Mouse (Mus musculus): ENCODE data around the gene Psme2b. TPM values are rescaled to one million over a fixed set of nuclear protein-coding genes. Genes with fewer than 3 reads are reported as not detected.

Gene Psme2b
- polyA plus RNA-seq, 1 experiment from 2014 or later = 3.1 TPM

- H3K9me3 ChIP-seq = no peaks in the 10 kb centered on the region
- no peak overlapping the region for H3K4me3 ChIP-seq
- H3K36me3 ChIP-seq = no peaks in the 10 kb centered on the region
- H3K9ac ChIP-seq = no peak overlapping the region
- WGBS = 55% methylated on average over 2 of the region's 2 CpGs
- no peak overlapping the region for H3K27ac ChIP-seq
- no peaks in the 10 kb centered on the region for H3K27me3 ChIP-seq
- H3K4me2 ChIP-seq = no peak overlapping the region
- no peak for ATAC-seq (ENCODE audit: insufficient number of reproducible peaks, low FRiP score, low TSS enrichment, low read depth)
- H3K4me1 ChIP-seq = no peaks in the 10 kb centered on the region
These were observed 47.1 kb downstream of the Psme2b start for GRCm38 (mm10) chr11:48898812-48899431.

Other genes with a start within 250 kb of the Psme2b start
- gene Rack1, start 145.9 kb downstream of the Psme2b start, polyA plus RNA-seq (2015; fragmentation: Nextera tagmentation; extraction: Ambion mirVana) = 646 and 717 TPM in 2 replicates
- 5.6 and 7.8 TPM in 2 replicates for gene Trim41, start 128.8 kb downstream of the Psme2b start, polyA plus RNA-seq (2015; fragmentation: Nextera tagmentation; extraction: Ambion mirVana)
- 2.0 and 2.8 TPM in 2 replicates for gene Trim7, start 120.0 kb downstream of the Psme2b start, polyA plus RNA-seq (2015; fragmentation: Nextera tagmentation; extraction: Ambion mirVana)
- 2.0 and 3.0 TPM in 2 replicates for gene Gm12184, start 119.5 kb downstream of the Psme2b start, polyA plus RNA-seq (2015; fragmentation: Nextera tagmentation; extraction: Ambion mirVana)
- 7.1 and 7.3 TPM in 2 replicates for gene Irgm1, start 74.5 kb downstream of the Psme2b start, polyA plus RNA-seq (2015; fragmentation: Nextera tagmentation; extraction: Ambion mirVana)
- 0.33 and 0.36 TPM in 2 replicates for gene Gm5431, start 44.0 kb downstream of the Psme2b start, polyA plus RNA-seq (2015; fragmentation: Nextera tagmentation; extraction: Ambion mirVana)
- gene Olfr56, start 32.7 kb upstream of the Psme2b start, polyA plus RNA-seq (2015; fragmentation: Nextera tagmentation; extraction: Ambion mirVana) = not detected in 2 replicates
- 0.64 and 0.66 TPM in 2 replicates for gene 9930111J21Rik1, start 33.2 kb upstream of the Psme2b start, polyA plus RNA-seq (2015; fragmentation: Nextera tagmentation; extraction: Ambion mirVana)
- not detected in 2 replicates for gene Gm12185, start 46.0 kb upstream of the Psme2b start, polyA plus RNA-seq (2015; fragmentation: Nextera tagmentation; extraction: Ambion mirVana)
- gene Tgtp1, start 48.0 kb upstream of the Psme2b start, polyA plus RNA-seq (2015; fragmentation: Nextera tagmentation; extraction: Ambion mirVana) = 0.31 and 0.82 TPM in 2 replicates
- 0.83 and 1.1 TPM in 2 replicates for gene 9930111J21Rik2, start 105.1 kb upstream of the Psme2b start, polyA plus RNA-seq (2015; fragmentation: Nextera tagmentation; extraction: Ambion mirVana)
- 0.13 TPM in 1 of 2 replicates, not detected in the other for gene Tgtp2, start 118.0 kb upstream of the Psme2b start, polyA plus RNA-seq (2015; fragmentation: Nextera tagmentation; extraction: Ambion mirVana)
- 1.4 and 1.7 TPM in 2 replicates for gene Ifi47, start 130.4 kb upstream of the Psme2b start, polyA plus RNA-seq (2015; fragmentation: Nextera tagmentation; extraction: Ambion mirVana)
- not detected in 2 replicates for gene Olfr1396, start 168.7 kb upstream of the Psme2b start, polyA plus RNA-seq (2015; fragmentation: Nextera tagmentation; extraction: Ambion mirVana)
- gene Olfr1395, start 196.1 kb upstream of the Psme2b start, polyA plus RNA-seq (2015; fragmentation: Nextera tagmentation; extraction: Ambion mirVana) = not detected in 2 replicates
- not detected in 2 replicates for gene Olfr1394, start 208.2 kb upstream of the Psme2b start, polyA plus RNA-seq (2015; fragmentation: Nextera tagmentation; extraction: Ambion mirVana)
- gene Btnl9, start 241.0 kb upstream of the Psme2b start, polyA plus RNA-seq (2015; fragmentation: Nextera tagmentation; extraction: Ambion mirVana) = 1.8 and 2.0 TPM in 2 replicates